Mouse (Mus musculus): ENCODE results near the gene Rhoc. TPM values are rescaled to one million over a fixed set of nuclear protein-coding genes. Genes with fewer than 3 reads are reported as not detected.

The Rhoc gene
- polyA plus RNA-seq, 1 experiment from 2014 or later, result 62.4 TPM

- Histone ChIP-seq H3K4me1 (ENCODE audit: control insufficient read depth, insufficient read depth, low read length) (peaks cover 10% of the 10 kb centered on the region), H3K4me3 (ENCODE audit: low read depth, low read length) (no peak overlapping the region), H3K27me3 (replicated peaks; ENCODE audit: control insufficient read depth, insufficient read depth, low read length) (no peaks in the 10 kb centered on the region), H3K9ac (ENCODE audit: low read length) (no peak overlapping the region), H3K27ac (ENCODE audit: low read depth, low read length) (no peak overlapping the region), H3K9me3 (replicated peaks; ENCODE audit: control insufficient read depth, low read length) (no peaks in the 10 kb centered on the region), H3K4me2 (ENCODE audit: low read length) (no peak overlapping the region), H3K36me3 (ENCODE audit: control insufficient read depth, insufficient read depth, low read length) (no peaks in the 10 kb centered on the region)
- DNase-seq (ENCODE audit: low spot score) (no peak), ATAC-seq (no peak)
- 85% methylated on average over 2 of the region's 2 CpGs for WGBS
Measured at GRCm38 (mm10) chr3:104815346-104815745, 27.2 kb downstream of the Rhoc start.

- no peaks in the 10 kb centered on the region for H3K9me3 ChIP-seq (replicated peaks; ENCODE audit: control insufficient read depth, low read length)
- no peak for ATAC-seq
- no peaks in the 10 kb centered on the region for H3K27me3 ChIP-seq (replicated peaks; ENCODE audit: control insufficient read depth, insufficient read depth, low read length)
- 96% methylated on average over 7 of the region's 7 CpGs for WGBS
- no peak for DNase-seq (ENCODE audit: low spot score)
- no peak overlapping the region for H3K4me2 ChIP-seq (ENCODE audit: low read length)
- H3K36me3 ChIP-seq (ENCODE audit: control insufficient read depth, insufficient read depth, low read length), result 0 out of 2 replicates have a peak, but pooled peaks cover under 1% of the 10 kb centered on the region
- no peak overlapping the region for H3K9ac ChIP-seq (ENCODE audit: low read length)
- H3K27ac ChIP-seq (ENCODE audit: low read depth, low read length), result no peak overlapping the region
- no peak overlapping the region for H3K4me3 ChIP-seq (ENCODE audit: low read depth, low read length)
- peaks cover 10% of the 10 kb centered on the region for H3K4me1 ChIP-seq (ENCODE audit: control insufficient read depth, insufficient read depth, low read length)
Measured at GRCm38 (mm10) chr3:104816130-104816529, 28.0 kb downstream of the Rhoc start.

GRCm38 (mm10) chr3:104817481-104817990 is 29.4 kb downstream of the Rhoc start:
- WGBS, result under 1% methylated on average over 39 of the region's 46 CpGs
- DNase-seq (ENCODE audit: low spot score), result peak; percentile 59
- Histone ChIP-seq H3K4me2 (ENCODE audit: low read length) (peak overlapping the region; percentile 99), H3K4me1 (ENCODE audit: control insufficient read depth, insufficient read depth, low read length) (peaks cover 10% of the 10 kb centered on the region), H3K9ac (ENCODE audit: low read length) (peak overlapping the region; percentile 84), H3K4me3 (ENCODE audit: low read depth, low read length) (peak overlapping the region; percentile 72), H3K36me3 (ENCODE audit: control insufficient read depth, insufficient read depth, low read length) (peaks cover 8% of the 10 kb centered on the region; the same call in 1 of the 2 replicates), H3K27ac (ENCODE audit: low read depth, low read length) (peak overlapping the region; percentile 33; the same call in 1 of the 2 replicates), H3K27me3 (replicated peaks; ENCODE audit: control insufficient read depth, insufficient read depth, low read length) (no peaks in the 10 kb centered on the region), H3K9me3 (replicated peaks; ENCODE audit: control insufficient read depth, low read length) (no peaks in the 10 kb centered on the region)
- ATAC-seq, result peak; percentile 88

GRCm38 (mm10) chr3:104817991-104818748 is 30.0 kb downstream of the Rhoc start, which contains the start of gene Mov10:
Mov10 (minus strand) TSS chr3:104818563.
- H3K9me3 ChIP-seq (replicated peaks; ENCODE audit: control insufficient read depth, low read length), result no peaks in the 10 kb centered on the region
- under 1% methylated on average over 40 of the region's 40 CpGs for WGBS
- peak within 1 kb of the TSS; percentile 99 for H3K4me2 ChIP-seq (ENCODE audit: low read length)
- no peaks in the 10 kb centered on the region for H3K27me3 ChIP-seq (replicated peaks; ENCODE audit: control insufficient read depth, insufficient read depth, low read length)
- H3K36me3 ChIP-seq (ENCODE audit: control insufficient read depth, insufficient read depth, low read length), result peaks cover 10% of the 10 kb centered on the region; the same call in 1 of the 2 replicates
- DNase-seq (ENCODE audit: low spot score) (peak; percentile 65), ATAC-seq (peak; percentile 77)
- peak within 1 kb of the TSS; percentile 72 for H3K4me3 ChIP-seq (ENCODE audit: low read depth, low read length)
- H3K4me1 ChIP-seq (ENCODE audit: control insufficient read depth, insufficient read depth, low read length), result peaks cover 10% of the 10 kb centered on the region
- H3K9ac ChIP-seq (ENCODE audit: low read length), result peak within 1 kb of the TSS; percentile 84
- peak within 1 kb of the TSS; percentile 33; the same call in 1 of the 2 replicates for H3K27ac ChIP-seq (ENCODE audit: low read depth, low read length)

- 16% methylated on average over 3 of the region's 3 CpGs for WGBS
- DNase-seq (ENCODE audit: low spot score) (no peak), ATAC-seq (no peak)
- Histone ChIP-seq H3K4me3 (ENCODE audit: low read depth, low read length) (peak overlapping the region; percentile 72), H3K4me1 (ENCODE audit: control insufficient read depth, insufficient read depth, low read length) (peaks cover 10% of the 10 kb centered on the region), H3K36me3 (ENCODE audit: control insufficient read depth, insufficient read depth, low read length) (peaks cover 10% of the 10 kb centered on the region; the same call in 1 of the 2 replicates), H3K9ac (ENCODE audit: low read length) (peak overlapping the region; percentile 84), H3K27me3 (replicated peaks; ENCODE audit: control insufficient read depth, insufficient read depth, low read length) (no peaks in the 10 kb centered on the region), H3K9me3 (replicated peaks; ENCODE audit: control insufficient read depth, low read length) (no peaks in the 10 kb centered on the region), H3K27ac (ENCODE audit: low read depth, low read length) (no peak overlapping the region), H3K4me2 (ENCODE audit: low read length) (peak overlapping the region; percentile 99)
Measured at GRCm38 (mm10) chr3:104818749-104819134, 30.6 kb downstream of the Rhoc start.

GRCm38 (mm10) chr3:104820426-104820825 is 32.3 kb downstream of the Rhoc start:
- Histone ChIP-seq H3K4me2 (ENCODE audit: low read length) (no peak overlapping the region), H3K27ac (ENCODE audit: low read depth, low read length) (no peak overlapping the region), H3K9me3 (replicated peaks; ENCODE audit: control insufficient read depth, low read length) (no peaks in the 10 kb centered on the region), H3K4me1 (ENCODE audit: control insufficient read depth, insufficient read depth, low read length) (peaks cover 10% of the 10 kb centered on the region), H3K27me3 (replicated peaks; ENCODE audit: control insufficient read depth, insufficient read depth, low read length) (no peaks in the 10 kb centered on the region), H3K4me3 (ENCODE audit: low read depth, low read length) (no peak overlapping the region), H3K9ac (ENCODE audit: low read length) (no peak overlapping the region), H3K36me3 (ENCODE audit: control insufficient read depth, insufficient read depth, low read length) (peaks cover 14% of the 10 kb centered on the region)
- WGBS, result 40% methylated on average over 1 of the region's 1 CpGs
- DNase-seq (ENCODE audit: low spot score) (no peak), ATAC-seq (no peak)

GRCm38 (mm10) chr3:104822413-104822812 is 34.2 kb downstream of the Rhoc start:
- 89% methylated on average over 3 of the region's 3 CpGs for WGBS
- ATAC-seq (no peak), DNase-seq (ENCODE audit: low spot score) (no peak)
- Histone ChIP-seq H3K9ac (ENCODE audit: low read length) (no peak overlapping the region), H3K4me2 (ENCODE audit: low read length) (no peak overlapping the region), H3K4me1 (ENCODE audit: control insufficient read depth, insufficient read depth, low read length) (peaks cover 6% of the 10 kb centered on the region), H3K9me3 (replicated peaks; ENCODE audit: control insufficient read depth, low read length) (no peaks in the 10 kb centered on the region), H3K36me3 (ENCODE audit: control insufficient read depth, insufficient read depth, low read length) (peaks cover 34% of the 10 kb centered on the region), H3K27me3 (replicated peaks; ENCODE audit: control insufficient read depth, insufficient read depth, low read length) (no peaks in the 10 kb centered on the region), H3K27ac (ENCODE audit: low read depth, low read length) (no peak overlapping the region), H3K4me3 (ENCODE audit: low read depth, low read length) (no peak overlapping the region)

GRCm38 (mm10) chr3:104835797-104836196 is 47.6 kb downstream of the Rhoc start:
- Histone ChIP-seq H3K36me3 (ENCODE audit: control insufficient read depth, insufficient read depth, low read length) (peaks cover 69% of the 10 kb centered on the region), H3K4me3 (ENCODE audit: low read depth, low read length) (no peak overlapping the region), H3K9ac (ENCODE audit: low read length) (no peak overlapping the region), H3K27ac (ENCODE audit: low read depth, low read length) (no peak overlapping the region), H3K4me1 (ENCODE audit: control insufficient read depth, insufficient read depth, low read length) (no peaks in the 10 kb centered on the region), H3K27me3 (replicated peaks; ENCODE audit: control insufficient read depth, insufficient read depth, low read length) (no peaks in the 10 kb centered on the region), H3K9me3 (replicated peaks; ENCODE audit: control insufficient read depth, low read length) (no peaks in the 10 kb centered on the region), H3K4me2 (ENCODE audit: low read length) (no peak overlapping the region)
- DNase-seq (ENCODE audit: low spot score), result no peak
- WGBS, result 95% methylated on average over 3 of the region's 3 CpGs
- ATAC-seq, result no peak

GRCm38 (mm10) chr3:104841049-104841448 is 52.9 kb downstream of the Rhoc start:
- Histone ChIP-seq H3K9ac (ENCODE audit: low read length) (no peak overlapping the region), H3K4me1 (ENCODE audit: control insufficient read depth, insufficient read depth, low read length) (no peaks in the 10 kb centered on the region), H3K4me3 (ENCODE audit: low read depth, low read length) (no peak overlapping the region), H3K27ac (ENCODE audit: low read depth, low read length) (no peak overlapping the region), H3K36me3 (ENCODE audit: control insufficient read depth, insufficient read depth, low read length) (peaks cover 62% of the 10 kb centered on the region), H3K4me2 (ENCODE audit: low read length) (no peak overlapping the region), H3K27me3 (replicated peaks; ENCODE audit: control insufficient read depth, insufficient read depth, low read length) (no peaks in the 10 kb centered on the region), H3K9me3 (replicated peaks; ENCODE audit: control insufficient read depth, low read length) (no peaks in the 10 kb centered on the region)
- WGBS, result 98% methylated on average over 5 of the region's 5 CpGs
- no peak for DNase-seq (ENCODE audit: low spot score)
- ATAC-seq, result no peak
